Mouse (Mus musculus): ENCODE measurements around the gene Rrm2.

The Rrm2 gene

GRCm38 (mm10) chr12:24750521-24750920 lies 42.5 kb downstream of the Rrm2 start:
- DNase-seq (ENCODE audit: low spot score in 2 of 2), result no peak

- no peak for DNase-seq (ENCODE audit: low spot score in 2 of 2)
These were observed 45.6 kb downstream of the Rrm2 start for GRCm38 (mm10) chr12:24753680-24754079.

- no peak for DNase-seq (ENCODE audit: low spot score in 2 of 2)
These were observed 46.7 kb downstream of the Rrm2 start for GRCm38 (mm10) chr12:24754693-24755092.

- DNase-seq (ENCODE audit: low spot score in 2 of 2), result no peak
These were observed 47.4 kb downstream of the Rrm2 start for GRCm38 (mm10) chr12:24755471-24755870.

GRCm38 (mm10) chr12:24757387-24757786 lies 49.3 kb downstream of the Rrm2 start:
- DNase-seq (ENCODE audit: low spot score in 2 of 2), result no peak

- DNase-seq (ENCODE audit: low spot score in 2 of 2), result peak in 1 of 2 experiments; percentile 7
These were observed 50.3 kb downstream of the Rrm2 start for GRCm38 (mm10) chr12:24758374-24758773.

- no peak for DNase-seq (ENCODE audit: low spot score in 2 of 2)
These were observed 54.2 kb downstream of the Rrm2 start for GRCm38 (mm10) chr12:24762253-24762652.

Data from spleen, postnatal 14 days (tissue).